Mouse (Mus musculus) C2C12 (cell line): ENCODE results near the gene Flii. TPM values are rescaled to one million over a fixed set of nuclear protein-coding genes. Genes with fewer than 3 reads are reported as not detected.

Source experiments
- H3K27me3 ChIP-seq: one replicate; pipeline ENCODE4 v1.6.1; 2011; ENCODE audit not compliant: control insufficient read depth, insufficient read depth, insufficient read length
- H3K36me3 ChIP-seq: one replicate; pipeline ENCODE4 v1.6.1; 2011; ENCODE audit not compliant: control insufficient read depth, insufficient read depth
- H3K4me3 ChIP-seq: one replicate; pipeline ENCODE4 v1.5.1; 2011; ENCODE audit warnings: mild to moderate bottlenecking, control low read depth; ENCODE audit not compliant: poor library complexity, insufficient read depth, severe bottlenecking
- H3K79me2 ChIP-seq: one replicate; pipeline ENCODE4 v1.6.1; 2011; ENCODE audit not compliant: control insufficient read depth, insufficient read depth
- H3K79me3 ChIP-seq: one replicate; pipeline ENCODE4 v1.6.1; 2011; ENCODE audit warnings: low read depth, control low read depth
- H3ac ChIP-seq: one replicate; pipeline ENCODE3; 2011; ENCODE audit warnings: low read depth; ENCODE audit not compliant: control insufficient read depth, insufficient read length
- CEBPB ChIP-seq: IDR thresholded peaks from one replicate; pipeline ENCODE4 v1.6.1; 2011; ENCODE audit warnings: low read depth, mild to moderate bottlenecking, control low read depth, moderate library complexity
- CTCF ChIP-seq: IDR thresholded peaks from one replicate; pipeline ENCODE4 v1.5.1; 2011; ENCODE audit not compliant: control insufficient read depth, insufficient read depth, insufficient read length
- FOSL1 ChIP-seq: IDR thresholded peaks from one replicate; pipeline ENCODE4 v1.8.0; 2011; ENCODE audit warnings: mild to moderate bottlenecking, low read length; ENCODE audit not compliant: poor library complexity, insufficient read depth, severe bottlenecking
- MAX ChIP-seq: IDR thresholded peaks from one replicate; pipeline ENCODE4 v1.6.1; 2011; ENCODE audit warnings: mild to moderate bottlenecking, control low read depth
- MYOD1 ChIP-seq: IDR thresholded peaks from one replicate; pipeline ENCODE4 v1.6.1; 2011; ENCODE audit warnings: low read depth; ENCODE audit not compliant: control insufficient read depth, insufficient read length
- MYOG ChIP-seq: IDR thresholded peaks from one replicate; pipeline ENCODE4 v1.6.1; 2011; ENCODE audit not compliant: control insufficient read depth, insufficient read length; ENCODE audit errors: extremely low read depth
- USF1 ChIP-seq: IDR thresholded peaks from one replicate; pipeline ENCODE4 v1.6.1; 2011; ENCODE audit warnings: low read depth, mild to moderate bottlenecking, control low read depth, moderate library complexity
- microRNA-seq: library from miRNA; unstranded; fragments of <30 nt; microRNA quantifications from one replicate; pipeline ENCODE4, GENCODE M21; 2019; ENCODE audit warnings: borderline microRNAs expressed
- polyA plus RNA-seq: library from polyadenylated mRNA; unstranded; fragments of >200 nt; fragmentation: generic; extraction: Trizol; gene quantifications from one replicate; pipeline ENCODE4 v1.2.1, GENCODE M21; 2012; ENCODE audit warnings: missing spikeins

The Flii gene
- polyA plus RNA-seq, 1 experiment, result 139 TPM

GRCm38 (mm10) chr11:60698806-60699523 lies 28.1 kb downstream of the Flii start:
- Histone ChIP-seq H3K27me3 (no peaks in the 10 kb centered on the region), H3K79me2 (peaks cover 43% of the 10 kb centered on the region), H3K36me3 (peaks cover 4% of the 10 kb centered on the region), H3K4me3 (peak overlapping the region; percentile 94), H3ac (peak overlapping the region; percentile 55), H3K79me3 (peaks cover 37% of the 10 kb centered on the region)
- TF ChIP-seq USF1, result no peak
- TF ChIP-seq MYOG, result no peak
- TF ChIP-seq FOSL1, result no peak
- no peak for TF ChIP-seq CEBPB
- TF ChIP-seq CTCF, result no peak
- no peak for TF ChIP-seq MAX
- TF ChIP-seq MYOD1, result no peak

- Histone ChIP-seq H3K79me2 (peaks cover 29% of the 10 kb centered on the region), H3K36me3 (no peaks in the 10 kb centered on the region)
- TF ChIP-seq MYOD1 (no peak), CTCF (no peak), CEBPB (no peak), MYOG (no peak), FOSL1 (no peak), MAX (no peak)
Measured at GRCm38 (mm10) chr11:60697561-60697960, 29.5 kb downstream of the Flii start.

GRCm38 (mm10) chr11:60696165-60696564 lies 30.9 kb downstream of the Flii start:
- no peak overlapping the region for H3ac ChIP-seq
- no peaks in the 10 kb centered on the region for H3K27me3 ChIP-seq
- peaks cover 15% of the 10 kb centered on the region for H3K79me2 ChIP-seq
- no peak for TF ChIP-seq MAX
- no peak for TF ChIP-seq MYOG
- TF ChIP-seq USF1, result no peak
- TF ChIP-seq CEBPB, result no peak
- TF ChIP-seq MYOD1, result no peak
- no peak for TF ChIP-seq FOSL1
- no peak for TF ChIP-seq CTCF
- no peak overlapping the region for H3K4me3 ChIP-seq
- peaks cover 11% of the 10 kb centered on the region for H3K79me3 ChIP-seq
- H3K36me3 ChIP-seq, result no peaks in the 10 kb centered on the region

More at GRCm38 (mm10) chr11:60697561-60697960, 29.5 kb downstream of the Flii start:
- no peak overlapping the region for H3K4me3 ChIP-seq
- H3K79me3 ChIP-seq, result peaks cover 24% of the 10 kb centered on the region
- no peak overlapping the region for H3ac ChIP-seq
- no peaks in the 10 kb centered on the region for H3K27me3 ChIP-seq

Small RNA genes lying within 50 kb of the gene (microRNA-seq; reads per million reads assigned to microRNA genes)
- 3.2 reads per million, percentile 46 among the genes with 10 or more reads in this experiment for gene Mir5100

Other genes starting within 250 kb of the Flii start
- gene Alkbh5, start 190.9 kb downstream of the Flii start, polyA plus RNA-seq, result 20.1 TPM
- 46.8 TPM for gene Llgl1, start 27.5 kb downstream of the Flii start, polyA plus RNA-seq
- 14.0 TPM for gene Mief2, start 1.1 kb upstream of the Flii start, polyA plus RNA-seq
- gene Top3a, start 50.1 kb upstream of the Flii start, polyA plus RNA-seq, result 8.4 TPM
- 9.2 TPM for gene Smcr8, start 50.3 kb upstream of the Flii start, polyA plus RNA-seq
- gene Shmt1, start 84.5 kb upstream of the Flii start, polyA plus RNA-seq, result 28.7 TPM
- 46.4 TPM for gene Dhrs7b, start 103.4 kb upstream of the Flii start, polyA plus RNA-seq
- 61.5 TPM for gene Tmem11, start 152.0 kb upstream of the Flii start, polyA plus RNA-seq
- 8.4 TPM for gene Natd1, start 187.5 kb upstream of the Flii start, polyA plus RNA-seq
- gene Map2k3, start 204.8 kb upstream of the Flii start, polyA plus RNA-seq, result 183 TPM